Mouse (Mus musculus) megakaryocyte, embryonic 14.5 days (primary cell): Measurements from ENCODE around the gene Foxa3.

Experiments used
- FLI1 ChIP-seq: IDR thresholded peaks from 2 replicates; pipeline ENCODE4 v1.6.1; 2012; ENCODE audit warnings: low read length, inconsistent platforms, mixed read lengths
- GATA1 ChIP-seq: IDR thresholded peaks from 3 replicates; pipeline ENCODE4 v1.6.1; 2012; ENCODE audit warnings: mixed read lengths, low read length, inconsistent platforms, borderline replicate concordance

GRCm38 (mm10) chr7:18993036-18993435 is 30.3 kb downstream of the Foxa3 start:
- TF ChIP-seq GATA1 (no peak), FLI1 (no peak)
